Mouse (Mus musculus): ENCODE results near the gene Bag3. TPM values are rescaled to one million over a fixed set of nuclear protein-coding genes. Genes with fewer than 3 reads are reported as not detected.
A peak's percentile ranks its signal among the peaks of the same experiment; 100 is the strongest.
"Not testable (repeated sequence)": the region's sequence is repeated elsewhere in the genome, so short reads cannot be mapped to it uniquely, and the experiment has no call there.

The Bag3 gene
- total and polyA plus RNA-seq, 2 experiments from 2014 or later, result 43.8 to 75.3 TPM

GRCm38 (mm10) chr7:128563373-128563772 lies 40.0 kb downstream of the Bag3 start:
- no peaks in the 10 kb centered on the region for H3K9me3 ChIP-seq (replicated peaks; ENCODE audit: control insufficient read depth, low read length)

GRCm38 (mm10) chr7:128566311-128566710 lies 42.9 kb downstream of the Bag3 start:
- DNase-seq (ENCODE audit: low spot score), result no peak
- H3K4me2 ChIP-seq (ENCODE audit: low read depth, low read length), result no peak overlapping the region
- no peaks in the 10 kb centered on the region for H3K36me3 ChIP-seq (replicated peaks; ENCODE audit: control insufficient read depth, insufficient read depth, low read length)
- no peaks in the 10 kb centered on the region for H3K27me3 ChIP-seq (ENCODE audit: control insufficient read depth, insufficient read depth, low read length)
- TF ChIP-seq CTCF (IDR thresholded peaks at IDR 0.05; ENCODE audit: low read depth) (no peak), EP300 (IDR thresholded peaks at IDR 0.05; ENCODE audit: low read depth) (no peak)
- H3K9ac ChIP-seq (replicated peaks; ENCODE audit: low read depth, low read length), result no peak overlapping the region
- H3K9me3 ChIP-seq (replicated peaks; ENCODE audit: control insufficient read depth, low read length), result no peaks in the 10 kb centered on the region
- no peak overlapping the region for H3K27ac ChIP-seq (ENCODE audit: low read depth)
- no peaks in the 10 kb centered on the region for H3K4me1 ChIP-seq (ENCODE audit: control insufficient read depth, insufficient read depth)
- no peak for ATAC-seq (ENCODE audit: insufficient read depth, low read depth)
- 90% methylated on average over 7 of the region's 7 CpGs for WGBS
- H3K4me3 ChIP-seq (ENCODE audit: low read depth, low read length), result no peak overlapping the region

More at GRCm38 (mm10) chr7:128563373-128563772, 40.0 kb downstream of the Bag3 start:
- H3K4me1 ChIP-seq (ENCODE audit: control insufficient read depth, insufficient read depth), result no peaks in the 10 kb centered on the region
- H3K9ac ChIP-seq (replicated peaks; ENCODE audit: low read depth, low read length), result no peak overlapping the region
- H3K36me3 ChIP-seq (replicated peaks; ENCODE audit: control insufficient read depth, insufficient read depth, low read length), result no peaks in the 10 kb centered on the region
- no peaks in the 10 kb centered on the region for H3K27me3 ChIP-seq (ENCODE audit: control insufficient read depth, insufficient read depth, low read length)
- no peak for DNase-seq (ENCODE audit: low spot score)
- TF ChIP-seq EP300 (IDR thresholded peaks at IDR 0.05; ENCODE audit: low read depth) (no peak), CTCF (IDR thresholded peaks at IDR 0.05; ENCODE audit: low read depth) (peak; percentile 52)
- H3K4me2 ChIP-seq (ENCODE audit: low read depth, low read length), result no peak overlapping the region
- no peak for ATAC-seq (ENCODE audit: insufficient read depth, low read depth)
- H3K4me3 ChIP-seq (ENCODE audit: low read depth, low read length), result no peak overlapping the region
- 45% methylated on average over 4 of the region's 4 CpGs for WGBS
- no peak overlapping the region for H3K27ac ChIP-seq (ENCODE audit: low read depth)

GRCm38 (mm10) chr7:128567561-128568244 lies 44.3 kb downstream of the Bag3 start:
- no peak for ATAC-seq (ENCODE audit: insufficient read depth, low read depth)
- H3K4me2 ChIP-seq (ENCODE audit: low read depth, low read length), result no peak overlapping the region
- no peak for TF ChIP-seq EP300 (IDR thresholded peaks at IDR 0.05; ENCODE audit: low read depth)
- no peak for TF ChIP-seq CTCF (IDR thresholded peaks at IDR 0.05; ENCODE audit: low read depth)

GRCm38 (mm10) chr7:128569429-128569828 lies 46.0 kb downstream of the Bag3 start:
- not testable (repeated sequence) for H3K27ac ChIP-seq (ENCODE audit: low read depth); H3K4me2 ChIP-seq (ENCODE audit: low read depth, low read length); H3K9me3 ChIP-seq (replicated peaks; ENCODE audit: control insufficient read depth, low read length); H3K27me3 ChIP-seq (ENCODE audit: control insufficient read depth, insufficient read depth, low read length); H3K36me3 ChIP-seq (replicated peaks; ENCODE audit: control insufficient read depth, insufficient read depth, low read length); ATAC-seq (ENCODE audit: insufficient read depth, low read depth); H3K4me3 ChIP-seq (ENCODE audit: low read depth, low read length); H3K9ac ChIP-seq (replicated peaks; ENCODE audit: low read depth, low read length); H3K4me1 ChIP-seq (ENCODE audit: control insufficient read depth, insufficient read depth); DNase-seq (ENCODE audit: low spot score)
- 89% methylated on average over 2 of the region's 2 CpGs for WGBS

More at GRCm38 (mm10) chr7:128567561-128568244, 44.3 kb downstream of the Bag3 start:
- H3K27me3 ChIP-seq (ENCODE audit: control insufficient read depth, insufficient read depth, low read length), result no peaks in the 10 kb centered on the region
- no peak overlapping the region for H3K4me3 ChIP-seq (ENCODE audit: low read depth, low read length)
- no peak overlapping the region for H3K27ac ChIP-seq (ENCODE audit: low read depth)
- no peaks in the 10 kb centered on the region for H3K36me3 ChIP-seq (replicated peaks; ENCODE audit: control insufficient read depth, insufficient read depth, low read length)
- H3K4me1 ChIP-seq (ENCODE audit: control insufficient read depth, insufficient read depth), result no peaks in the 10 kb centered on the region
- no peak overlapping the region for H3K9ac ChIP-seq (replicated peaks; ENCODE audit: low read depth, low read length)
- DNase-seq (ENCODE audit: low spot score), result no peak
- H3K9me3 ChIP-seq (replicated peaks; ENCODE audit: control insufficient read depth, low read length), result no peaks in the 10 kb centered on the region
- WGBS, result 85% methylated on average over 8 of the region's 8 CpGs

GRCm38 (mm10) chr7:128569987-128570656 lies 46.7 kb downstream of the Bag3 start:
- ATAC-seq (ENCODE audit: insufficient read depth, low read depth), result no peak
- H3K4me3 ChIP-seq (ENCODE audit: low read depth, low read length), result no peak overlapping the region
- TF ChIP-seq EP300 (IDR thresholded peaks at IDR 0.05; ENCODE audit: low read depth) (no peak), CTCF (IDR thresholded peaks at IDR 0.05; ENCODE audit: low read depth) (no peak)
- H3K4me2 ChIP-seq (ENCODE audit: low read depth, low read length), result no peak overlapping the region
- no peaks in the 10 kb centered on the region for H3K9me3 ChIP-seq (replicated peaks; ENCODE audit: control insufficient read depth, low read length)
- 86% methylated on average over 8 of the region's 8 CpGs for WGBS
- H3K27me3 ChIP-seq (ENCODE audit: control insufficient read depth, insufficient read depth, low read length), result no peaks in the 10 kb centered on the region
- no peaks in the 10 kb centered on the region for H3K36me3 ChIP-seq (replicated peaks; ENCODE audit: control insufficient read depth, insufficient read depth, low read length)
- no peak overlapping the region for H3K27ac ChIP-seq (ENCODE audit: low read depth)
- H3K9ac ChIP-seq (replicated peaks; ENCODE audit: low read depth, low read length), result no peak overlapping the region
- no peak for DNase-seq (ENCODE audit: low spot score)
- no peaks in the 10 kb centered on the region for H3K4me1 ChIP-seq (ENCODE audit: control insufficient read depth, insufficient read depth)

GRCm38 (mm10) chr7:128570657-128571056 lies 47.2 kb downstream of the Bag3 start:
- H3K9me3 ChIP-seq (replicated peaks; ENCODE audit: control insufficient read depth, low read length); H3K36me3 ChIP-seq (replicated peaks; ENCODE audit: control insufficient read depth, insufficient read depth, low read length); H3K9ac ChIP-seq (replicated peaks; ENCODE audit: low read depth, low read length); ATAC-seq (ENCODE audit: insufficient read depth, low read depth); DNase-seq (ENCODE audit: low spot score); H3K4me3 ChIP-seq (ENCODE audit: low read depth, low read length); H3K27ac ChIP-seq (ENCODE audit: low read depth); H3K4me1 ChIP-seq (ENCODE audit: control insufficient read depth, insufficient read depth); H3K4me2 ChIP-seq (ENCODE audit: low read depth, low read length); H3K27me3 ChIP-seq (ENCODE audit: control insufficient read depth, insufficient read depth, low read length): not testable (repeated sequence)
- 88% methylated on average over 7 of the region's 7 CpGs for WGBS

All from heart, postnatal 0 days (tissue).